Mouse (Mus musculus): Measurements from ENCODE around the gene Armc3.
A peak's percentile ranks its signal among the peaks of the same experiment; 100 is the strongest.

Gene Armc3

DNA sequence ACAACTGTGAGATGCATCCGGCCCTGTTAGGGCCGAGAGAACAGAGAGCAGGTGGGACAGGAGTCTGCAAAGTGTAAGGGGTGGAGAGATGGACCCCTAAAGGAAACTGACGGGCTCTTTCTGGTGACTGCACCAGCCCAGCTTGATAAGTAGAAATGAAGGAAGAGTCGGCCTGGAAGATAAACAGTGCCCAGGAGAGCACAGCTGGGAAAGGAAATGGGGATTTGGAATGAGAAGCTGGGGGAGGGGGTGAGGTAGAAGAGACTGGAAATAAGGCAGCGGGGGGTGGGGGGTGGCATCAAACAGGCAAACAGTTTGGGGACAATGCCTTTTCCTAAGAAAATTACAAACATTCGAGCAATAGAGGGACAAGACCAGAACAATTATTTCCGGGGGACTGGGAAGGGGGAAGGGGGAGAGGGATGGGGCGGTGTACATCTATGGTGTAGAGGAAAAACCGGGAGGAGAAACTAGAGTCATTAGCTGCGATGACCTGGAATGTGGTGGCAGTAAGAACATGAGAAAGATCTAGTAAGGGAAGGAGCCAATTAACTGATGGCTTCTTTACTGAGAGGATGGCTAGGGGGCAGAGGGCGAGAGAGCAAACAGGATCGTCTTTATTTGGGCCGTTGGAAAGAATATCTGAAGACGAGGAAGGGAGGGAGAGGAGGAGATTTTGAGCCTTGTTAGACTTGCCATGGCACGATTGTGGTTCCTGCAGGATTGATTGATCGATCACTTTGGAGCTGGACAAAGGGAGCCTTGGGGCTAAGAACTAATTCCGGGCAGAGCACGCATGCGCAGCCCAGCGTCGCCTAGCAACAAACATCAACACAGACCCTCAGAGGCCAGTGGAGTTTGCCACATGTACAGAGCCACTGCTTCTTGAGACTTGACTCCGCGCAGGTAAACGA lies at the start of gene Armc3:
Armc3 (plus strand) TSS at position 851 of the 914 bp plus-strand sequence.
- peak; percentile 2 to 20 for DNase-seq (ENCODE audit: low spot score in 2 of 2)

DNA sequence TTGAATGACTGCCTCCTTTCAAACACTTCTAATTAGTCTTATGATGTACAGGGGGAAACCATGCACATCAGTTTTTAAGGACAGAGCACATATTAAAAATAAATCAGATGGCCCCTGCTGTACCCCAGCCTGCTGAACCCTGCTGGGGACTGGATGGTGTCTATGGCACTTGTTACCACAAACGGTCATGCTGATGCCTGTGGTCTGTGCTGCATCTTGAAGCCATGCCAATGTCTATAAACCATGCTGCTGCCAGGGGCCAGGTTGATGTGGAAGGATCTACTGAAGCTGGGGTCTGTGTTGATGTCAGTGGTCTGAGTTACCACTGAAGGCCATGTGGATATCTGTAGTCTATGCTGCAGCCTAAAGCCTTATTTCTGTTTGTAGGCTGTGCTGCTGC lies 46.4 kb upstream of the Armc3 start:
- no peak for DNase-seq (ENCODE audit: low spot score in 2 of 2)

GRCm38 (mm10) chr2:19156176-19156575 lies 42.9 kb upstream of the Armc3 start:
- DNase-seq (ENCODE audit: low spot score in 2 of 2), result no peak

- no peak for DNase-seq (ENCODE audit: low spot score in 2 of 2)
Measured at GRCm38 (mm10) chr2:19159539-19159938, 39.6 kb upstream of the Armc3 start.

DNA sequence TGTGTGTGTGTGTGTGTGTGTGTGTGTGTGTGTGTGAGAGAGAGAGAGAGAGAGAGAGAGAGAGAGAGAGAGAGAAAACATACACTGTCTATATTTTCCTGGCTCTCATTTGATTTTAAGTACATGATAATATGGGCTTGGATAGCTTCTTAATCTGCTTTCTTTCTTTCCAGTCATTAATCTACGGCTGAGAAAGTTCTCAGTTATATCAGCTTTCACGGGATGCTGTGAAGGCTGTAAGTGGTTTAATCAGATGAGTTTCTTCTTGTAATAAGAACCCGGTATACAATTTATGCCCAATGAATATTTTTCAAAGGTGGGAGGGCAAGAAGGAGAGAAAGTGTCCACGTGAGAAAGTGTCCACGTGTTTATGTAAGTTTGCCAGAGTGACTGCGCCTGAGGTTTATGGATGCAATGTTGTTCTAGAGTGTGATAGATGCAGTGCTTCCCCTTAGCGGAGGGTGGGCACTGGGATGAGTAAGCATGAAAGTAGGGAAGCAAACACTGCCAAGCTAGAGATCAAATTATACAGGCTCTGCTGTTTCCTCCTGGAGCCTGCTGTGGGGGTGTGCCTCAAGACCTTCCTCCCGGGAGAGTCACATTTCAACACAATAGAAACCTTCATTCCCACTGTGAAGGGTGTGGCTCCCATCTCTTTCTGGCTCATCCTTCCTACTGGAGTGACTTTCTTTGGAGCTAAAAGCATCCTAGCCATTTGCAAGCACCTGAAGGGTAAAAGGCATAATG lies 38.6 kb upstream of the Armc3 start:
- DNase-seq (ENCODE audit: low spot score in 2 of 2), result no peak

- no peak for DNase-seq (ENCODE audit: low spot score in 2 of 2)
Measured at GRCm38 (mm10) chr2:19164234-19164633, 34.9 kb upstream of the Armc3 start.

DNA sequence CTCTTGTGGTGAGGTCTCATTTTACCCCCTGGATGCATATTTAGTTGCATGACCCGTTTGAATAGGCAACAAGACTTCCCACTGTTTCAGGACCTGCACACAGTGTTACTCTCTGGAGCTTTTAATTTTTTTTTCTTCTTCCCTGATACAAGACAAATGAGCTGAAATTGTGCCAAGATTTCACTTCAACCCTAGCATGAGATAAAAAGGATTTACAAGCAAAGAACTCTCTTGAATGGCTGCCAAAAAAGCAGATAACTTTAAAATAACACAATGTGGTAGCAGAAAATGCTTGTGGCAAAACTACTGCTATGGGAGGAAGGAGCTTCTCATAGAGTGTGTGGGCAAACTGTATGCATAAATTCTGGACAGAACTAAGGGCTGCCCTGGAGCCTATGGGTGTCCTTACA lies 22.3 kb upstream of the Armc3 start:
- DNase-seq (ENCODE audit: low spot score in 2 of 2), result no peak

DNA sequence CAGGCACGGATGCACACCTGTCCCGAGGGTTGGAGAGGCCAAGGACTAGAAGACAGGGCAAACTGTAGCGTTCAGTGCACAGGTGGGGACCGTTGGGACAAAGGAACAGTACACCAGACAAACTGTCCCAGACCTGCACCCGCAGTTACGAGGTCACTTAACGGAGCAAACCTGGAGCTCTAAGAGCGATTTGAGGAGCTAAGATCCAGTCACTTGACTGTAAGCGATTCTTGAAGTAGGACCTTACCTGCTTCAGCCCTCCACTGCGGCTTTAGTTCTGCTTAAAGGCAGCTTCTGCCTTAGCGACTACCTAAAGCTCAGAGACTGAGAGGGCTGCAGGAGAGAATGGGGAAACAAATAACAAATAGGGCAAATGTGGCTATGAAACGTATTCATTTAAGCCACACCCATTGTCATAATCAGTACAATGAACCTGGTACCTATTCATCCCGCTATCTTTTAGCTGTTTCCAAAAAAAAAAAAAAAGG lies 308 bp downstream of the Armc3 start:
- no peak for DNase-seq (ENCODE audit: low spot score in 2 of 2)

DNA sequence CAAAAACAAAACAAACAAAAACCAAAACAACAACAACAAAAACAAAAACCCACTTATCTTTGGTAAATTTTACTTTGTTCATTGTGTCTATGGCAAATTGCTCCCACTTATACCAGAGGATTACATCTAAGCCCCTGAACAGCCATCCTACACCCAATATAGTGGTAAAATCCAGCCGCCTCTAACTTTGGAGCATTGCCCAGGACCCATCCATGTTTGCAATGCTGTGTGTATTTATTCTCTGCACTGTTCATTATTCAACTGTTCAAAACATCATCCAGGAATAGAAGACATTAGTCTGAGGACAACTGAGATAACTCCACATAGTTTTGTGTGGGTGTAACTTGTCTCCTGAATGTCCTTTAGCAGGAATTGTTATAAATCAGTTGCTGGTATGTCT lies 1.0 kb downstream of the Armc3 start:
- DNase-seq (ENCODE audit: low spot score in 2 of 2), result no peak

DNA sequence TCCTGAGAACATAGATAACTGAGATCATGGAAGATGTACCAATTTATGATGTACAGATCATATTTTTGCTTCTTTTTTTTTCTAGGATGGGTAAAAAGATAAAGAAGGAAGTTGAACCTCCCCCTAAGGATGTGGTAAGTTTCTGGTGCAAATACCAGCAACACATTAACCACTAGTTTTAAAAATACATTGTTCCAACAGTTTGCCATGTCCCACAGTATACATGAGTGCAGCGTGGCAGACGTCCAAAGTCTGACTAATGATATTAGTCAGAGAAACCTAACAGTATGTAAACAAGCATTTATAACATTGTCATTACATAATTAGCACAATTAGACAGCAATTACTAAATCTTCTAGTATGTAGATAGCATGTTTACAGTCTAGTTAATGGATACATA lies 2.6 kb downstream of the Armc3 start:
- no peak for DNase-seq (ENCODE audit: low spot score in 2 of 2)

DNA sequence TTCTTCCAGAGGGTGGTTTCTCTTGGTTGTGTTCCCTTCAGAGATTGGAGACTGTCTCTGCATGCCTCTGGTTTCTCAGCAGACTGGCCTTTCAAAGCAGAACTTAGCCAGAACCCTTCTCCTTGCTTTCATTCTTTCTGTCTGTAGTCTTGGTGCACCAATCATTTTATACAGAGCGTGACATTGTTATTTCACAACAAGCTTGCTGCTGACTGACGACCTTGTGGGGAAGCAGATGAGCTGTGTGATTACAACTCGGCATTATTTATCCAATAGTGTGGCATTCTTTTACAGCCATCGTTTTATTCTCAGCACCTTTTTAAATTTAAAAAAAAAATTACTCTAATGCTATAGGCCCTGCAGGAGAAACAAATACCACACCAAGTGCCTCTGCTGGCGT lies 35.2 kb downstream of the Armc3 start:
- no peak for DNase-seq (ENCODE audit: low spot score in 2 of 2)

DNA sequence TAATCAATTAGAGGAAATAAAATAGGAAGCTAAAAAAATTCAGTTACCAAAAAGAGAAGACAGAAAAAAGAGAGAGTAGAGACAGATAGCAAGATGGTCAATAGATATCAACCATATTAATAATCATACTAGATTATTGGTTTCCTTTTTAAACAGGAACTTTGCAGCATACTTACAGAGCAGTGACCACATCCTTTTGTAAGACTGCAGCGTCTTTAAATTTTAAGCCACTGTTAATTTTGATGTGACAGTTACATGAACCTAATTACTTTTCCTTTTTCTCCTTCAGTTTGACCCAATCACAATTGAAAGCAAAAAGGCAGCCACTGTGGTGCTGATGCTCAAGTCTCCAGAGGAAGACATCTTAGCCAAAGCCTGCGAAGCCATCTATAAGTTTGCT lies 36.1 kb downstream of the Armc3 start:
- no peak for DNase-seq (ENCODE audit: low spot score in 2 of 2)

- DNase-seq (ENCODE audit: low spot score in 2 of 2), result no peak
Measured at GRCm38 (mm10) chr2:19235614-19236013, 36.5 kb downstream of the Armc3 start.

GRCm38 (mm10) chr2:19238771-19239170 lies 39.7 kb downstream of the Armc3 start:
- no peak for DNase-seq (ENCODE audit: low spot score in 2 of 2)

GRCm38 (mm10) chr2:19249611-19250010 lies 50.5 kb downstream of the Armc3 start:
- DNase-seq (ENCODE audit: low spot score in 2 of 2), result no peak

DNA sequence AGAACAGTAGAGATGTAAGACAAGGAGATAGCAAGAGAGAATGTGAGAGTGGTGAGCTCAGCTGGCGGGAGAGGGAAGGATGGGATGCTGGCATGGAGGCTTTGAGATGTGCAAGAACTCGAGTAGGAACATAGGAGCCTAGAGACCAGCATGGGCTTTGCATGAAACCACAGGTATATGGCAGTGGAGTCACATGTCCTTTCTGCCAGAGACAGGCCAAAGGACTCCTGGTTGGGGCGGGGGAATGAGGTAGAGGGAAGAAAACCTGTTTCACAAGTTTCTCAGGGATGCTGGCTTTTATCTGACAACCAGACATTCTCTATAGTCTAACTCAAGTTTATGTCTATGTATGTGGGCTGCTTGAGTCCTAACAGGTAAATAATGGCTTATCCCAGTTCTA lies 55.9 kb downstream of the Armc3 start:
- no peak for DNase-seq (ENCODE audit: low spot score in 2 of 2)

DNA sequence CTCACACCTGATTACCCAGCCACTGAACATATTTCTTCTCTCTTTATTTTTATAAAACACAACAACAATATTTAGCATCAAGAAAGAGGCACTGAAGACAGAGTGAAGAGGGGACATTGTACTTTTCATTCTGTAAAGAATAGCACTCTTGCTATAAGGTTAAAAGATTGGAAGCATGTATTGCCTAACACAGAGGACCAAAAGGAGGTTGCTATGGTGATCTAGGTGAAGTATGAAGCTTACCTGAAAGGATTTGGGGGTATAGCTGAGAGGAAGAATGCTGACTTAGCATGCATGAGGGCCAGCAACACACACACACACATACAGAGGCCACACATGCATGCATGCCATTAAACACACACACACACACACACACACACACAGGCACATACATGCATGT lies 58.2 kb downstream of the Armc3 start:
- no peak for DNase-seq (ENCODE audit: low spot score in 2 of 2)

GRCm38 (mm10) chr2:19260399-19260798 lies 61.3 kb downstream of the Armc3 start:
- DNase-seq (ENCODE audit: low spot score in 2 of 2), result no peak

DNA sequence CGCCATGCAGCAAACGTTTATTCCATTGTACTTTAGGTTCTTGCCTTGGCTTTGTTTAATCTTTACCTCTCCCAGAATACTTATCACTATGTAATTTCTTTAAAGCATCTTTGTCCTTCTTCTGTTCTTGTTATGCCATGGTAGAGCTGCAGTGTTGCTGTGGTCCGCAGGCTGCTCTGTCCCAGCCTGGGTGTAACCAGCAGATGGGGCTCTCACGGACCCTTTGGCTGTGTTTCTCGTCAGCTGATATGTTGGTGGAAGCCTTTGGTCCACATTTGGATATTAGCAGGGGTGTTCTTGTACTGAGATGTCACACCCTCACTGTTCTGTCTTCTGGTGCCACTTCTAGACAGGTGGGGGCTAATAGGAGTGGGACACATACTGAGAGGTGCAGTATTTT lies 64.3 kb downstream of the Armc3 start:
- DNase-seq (ENCODE audit: low spot score in 2 of 2), result no peak

DNA sequence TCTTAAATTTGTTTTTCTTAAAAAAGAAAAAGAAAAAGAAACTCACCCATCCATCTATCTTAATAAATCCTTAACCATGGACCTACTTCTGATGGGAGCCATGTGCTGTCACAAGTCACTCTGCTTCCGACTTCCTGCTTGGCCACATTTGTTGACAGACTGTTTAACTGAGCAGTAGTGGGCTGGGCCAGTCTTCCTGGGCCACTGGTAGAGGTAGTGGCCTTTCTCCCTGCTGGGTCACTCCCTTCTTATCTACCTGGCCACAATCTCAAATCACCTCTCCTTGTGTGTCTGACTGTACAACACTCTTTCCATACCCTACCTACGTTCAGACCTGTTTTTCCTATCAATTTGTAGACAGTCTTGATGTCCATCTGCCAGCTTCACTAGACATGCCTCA lies 66.7 kb downstream of the Armc3 start:
- DNase-seq (ENCODE audit: low spot score in 2 of 2), result no peak

- no peak for DNase-seq (ENCODE audit: low spot score in 2 of 2)
Measured at GRCm38 (mm10) chr2:19267396-19267795, 68.3 kb downstream of the Armc3 start.

DNA sequence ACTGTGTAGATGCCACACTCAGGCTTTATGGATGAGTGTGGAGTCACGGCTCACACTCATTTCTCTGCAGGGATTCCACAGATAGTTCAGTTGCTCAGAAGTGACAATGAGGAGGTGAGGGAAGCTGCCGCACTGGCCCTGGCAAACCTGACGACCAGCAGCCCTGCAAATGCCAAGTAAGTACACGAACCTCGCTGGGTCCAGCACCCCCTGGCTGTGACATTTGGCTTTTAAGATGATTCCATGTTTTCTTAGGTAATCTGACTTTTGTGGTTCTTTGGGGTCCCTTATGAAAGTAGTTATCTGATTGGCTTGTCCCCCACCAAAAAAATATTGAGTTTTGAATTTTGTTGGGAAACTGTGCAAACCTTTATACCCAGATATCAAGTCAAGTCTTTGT lies 70.9 kb downstream of the Armc3 start:
- DNase-seq (ENCODE audit: low spot score in 2 of 2), result no peak

DNA sequence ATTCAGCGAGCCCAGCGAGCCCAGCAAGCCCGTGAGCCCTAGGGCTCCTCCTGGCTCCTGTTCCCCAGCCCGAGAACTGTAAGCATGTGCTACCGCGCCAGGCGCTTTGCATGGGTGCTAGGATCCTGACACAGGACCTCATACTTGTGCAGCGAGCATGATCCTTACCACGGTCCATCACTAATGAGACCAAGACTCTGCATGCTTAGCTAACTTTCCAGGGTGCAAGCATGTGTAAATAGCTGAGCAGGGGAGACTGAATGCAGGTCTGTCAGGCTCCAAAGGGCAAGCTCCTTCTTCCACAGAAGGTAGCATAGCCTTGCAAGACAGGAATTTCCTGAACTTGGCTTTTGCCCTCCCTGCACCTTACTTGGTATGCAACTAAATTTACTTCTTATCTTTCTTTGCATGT lies 71.6 kb downstream of the Armc3 start:
- no peak for DNase-seq (ENCODE audit: low spot score in 2 of 2)
